Mouse (Mus musculus) erythroblast, adult 5-6 weeks (primary cell): ENCODE data around the gene Akap9. TPM values are rescaled to one million over a fixed set of nuclear protein-coding genes. Genes with fewer than 3 reads are reported as not detected.
A peak's percentile ranks its signal among the peaks of the same experiment; 100 is the strongest.
"Not testable (repeated sequence)": the region's sequence is repeated elsewhere in the genome, so short reads cannot be mapped to it uniquely, and the experiment has no call there.

Experiments
- ATAC-seq: replicated peaks from 2 replicates; pipeline ENCODE4 v1.8.0; 2016; ENCODE audit warnings: moderate number of reproducible peaks, mild to moderate bottlenecking, moderate TSS enrichment, inconsistent platforms; ENCODE audit not compliant: poor library complexity, low FRiP score, severe bottlenecking
- total RNA-seq, 2 experiments: library from RNA; stranded (forward) in 1 of 2; stranded (reverse) in 1 of 2; fragments of 150-400 nt in 1 of 2; fragments of 200-764, 138-1000 nt in 1 of 2; gene quantifications; 2 replicates each; pipeline versions ENCODE4 v1.2.3 to v1.2.4; 2015 to 2017; ENCODE audit warnings: low replicate concordance in 2 of 2

Akap9 gene
- total RNA-seq (2015; ENCODE audit: low replicate concordance) (11.3 and 13.4 TPM in 2 replicates), total RNA-seq (2017; ENCODE audit: low replicate concordance) (10.0 and 25.9 TPM in 2 replicates)

- peak; percentile 73 for ATAC-seq
Measured at GRCm38 (mm10) chr5:3927801-3928689, at the start of gene Akap9. Gene Akap9 (plus strand): TSS chr5:3928054.

- not testable (repeated sequence) for ATAC-seq
Measured at GRCm38 (mm10) chr5:3886862-3887261, 41.0 kb upstream of the Akap9 start.

GRCm38 (mm10) chr5:3889201-3889600 is 38.7 kb upstream of the Akap9 start:
- no peak for ATAC-seq

GRCm38 (mm10) chr5:3893459-3894293 is 34.2 kb upstream of the Akap9 start, which contains the start of gene Mterf1a:
Gene Mterf1a (minus strand): TSS chr5:3893933.
- peak; percentile 100 for ATAC-seq

- not testable (repeated sequence) for ATAC-seq
Measured at GRCm38 (mm10) chr5:3894294-3894619, 33.6 kb upstream of the Akap9 start.

- no peak for ATAC-seq
Measured at GRCm38 (mm10) chr5:3905471-3905870, 22.4 kb upstream of the Akap9 start.

- no peak for ATAC-seq
Measured at GRCm38 (mm10) chr5:3922350-3922749, 5.5 kb upstream of the Akap9 start.

- ATAC-seq, result no peak
Measured at GRCm38 (mm10) chr5:3926666-3927065, 1.2 kb upstream of the Akap9 start.

GRCm38 (mm10) chr5:3928690-3929046 is 814 bp downstream of the Akap9 start:
- peak; percentile 58 for ATAC-seq

GRCm38 (mm10) chr5:3930760-3931159 is 2.9 kb downstream of the Akap9 start:
- ATAC-seq, result no peak

- no peak for ATAC-seq
Measured at GRCm38 (mm10) chr5:3931636-3932035, 3.8 kb downstream of the Akap9 start.

- ATAC-seq, result no peak
Measured at GRCm38 (mm10) chr5:3933551-3933950, 5.7 kb downstream of the Akap9 start.

- no peak for ATAC-seq
Measured at GRCm38 (mm10) chr5:3935266-3935665, 7.4 kb downstream of the Akap9 start.

GRCm38 (mm10) chr5:3935778-3936554 is 8.1 kb downstream of the Akap9 start:
- no peak for ATAC-seq

GRCm38 (mm10) chr5:3938905-3939304 is 11.1 kb downstream of the Akap9 start:
- ATAC-seq, result no peak

- ATAC-seq, result no peak
Measured at GRCm38 (mm10) chr5:3939335-3939734, 11.5 kb downstream of the Akap9 start.

GRCm38 (mm10) chr5:3941240-3941639 is 13.4 kb downstream of the Akap9 start:
- ATAC-seq, result no peak

- not testable (repeated sequence) for ATAC-seq
Measured at GRCm38 (mm10) chr5:3943169-3943568, 15.3 kb downstream of the Akap9 start.

GRCm38 (mm10) chr5:3952498-3952897 is 24.6 kb downstream of the Akap9 start:
- no peak for ATAC-seq

GRCm38 (mm10) chr5:3954541-3954940 is 26.7 kb downstream of the Akap9 start:
- no peak for ATAC-seq
